ENCODE assay signal across 15 mouse cellular contexts in the genomic region with DNA sequence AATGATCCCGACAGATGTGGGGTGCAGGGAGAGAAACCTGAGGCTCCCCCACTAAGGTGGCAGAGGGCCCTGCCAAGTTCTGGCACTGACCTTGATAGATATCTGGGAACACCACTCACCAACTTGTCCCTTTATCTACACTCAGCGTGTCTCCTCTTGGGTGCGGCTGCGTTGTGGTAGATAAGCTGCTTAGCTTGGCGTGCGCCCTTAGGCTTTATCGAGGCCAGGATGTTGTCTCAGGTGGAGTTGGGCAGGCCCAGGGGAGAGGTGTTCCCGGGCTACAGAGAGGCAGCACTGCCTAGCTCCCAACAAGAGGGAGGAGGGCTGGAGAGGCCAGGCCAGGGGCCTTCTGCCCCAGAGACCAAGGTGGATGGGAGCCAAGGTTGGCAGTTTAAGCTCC. TPM values are rescaled to one million over a fixed set of nuclear protein-coding genes. Genes with fewer than 3 reads are reported as not detected.
A peak's percentile ranks its signal among the peaks of the same experiment; 100 is the strongest.
DNase-seq lines count a peak whose midpoint lies in the region; ATAC-seq and TF ChIP-seq lines count a peak whose summit lies in the region.
"Had no signal": no experiment of that assay in that cellular context is flagged by ENCODE, and none has a peak within 500 bp of the region (broad histone marks: within the 10 kb centered on the region; RNA-seq: fewer than 3 reads in every experiment).

No protein-coding gene starts in this region.

- peaks cover 4% of the 10 kb centered on the region; the same call in 1 of the 2 replicates for H3K4me1 ChIP-seq in lung, postnatal 0 days (ENCODE audit: insufficient read depth, low read depth, low read length)
- H3K4me1 ChIP-seq in liver, embryonic 14.5 days (replicated peaks; ENCODE audit: control insufficient read depth in 2 of 2, insufficient read depth in 2 of 2, low read length in 1 of 2) = peaks cover 56 to 69% of the 10 kb centered on the region in 2 experiments
- H3K4me1 ChIP-seq in stomach, embryonic 15.5 days = peaks cover 9% of the 10 kb centered on the region; the same call in 1 of the 2 replicates
- no peaks in the 10 kb centered on the region for H3K4me1 ChIP-seq in hindbrain, embryonic 14.5 days (replicated peaks; ENCODE audit: control insufficient read depth, insufficient read depth, low read length)

- H3K9ac ChIP-seq in lung, postnatal 0 days (replicated peaks; ENCODE audit: low read depth) = no peak overlapping the region
- H3K9ac ChIP-seq in liver, embryonic 14.5 days (replicated peaks) = peak overlapping the region; percentile 72
- H3K9ac ChIP-seq in stomach, embryonic 15.5 days = no peak overlapping the region
- no peak overlapping the region for H3K9ac ChIP-seq in hindbrain, embryonic 14.5 days

- ATAC-seq in lung, postnatal 0 days = no peak
- ATAC-seq in erythroid progenitor cell, adult 5-6 weeks (replicated peaks; ENCODE audit: low FRiP score, poor library complexity, severe bottlenecking) = peak; percentile 85
- ATAC-seq in liver, embryonic 14.5 days (ENCODE audit: insufficient read depth) = peak; percentile 99
- ATAC-seq in stomach, embryonic 15.5 days (ENCODE audit: insufficient read depth, low FRiP score, low read depth) = peak; percentile 95
- ATAC-seq in hindbrain, embryonic 14.5 days (ENCODE audit: low FRiP score) = no peak

- no peak overlapping the region for H3K4me3 ChIP-seq in lung, postnatal 0 days (ENCODE audit: low read depth, low read length)
- peak overlapping the region in 1 of 2 experiments; percentile 31; a peak in 2 of 4 replicates for H3K4me3 ChIP-seq in liver, embryonic 14.5 days (ENCODE audit: insufficient read depth in 1 of 2, low read depth in 2 of 2, low read length in 2 of 2)
- H3K4me3 ChIP-seq in stomach, embryonic 15.5 days (replicated peaks) = no peak overlapping the region
- no peak overlapping the region for H3K4me3 ChIP-seq in hindbrain, embryonic 14.5 days (replicated peaks; ENCODE audit: low read length)

- no peaks in the 10 kb centered on the region for H3K27me3 ChIP-seq in lung, postnatal 0 days (replicated peaks; ENCODE audit: insufficient read depth, low read length)
- no peaks in the 10 kb centered on the region; the same call in 1 of the 2 replicates for H3K27me3 ChIP-seq in liver, embryonic 14.5 days (ENCODE audit: control insufficient read depth, insufficient read depth, low read length)
- H3K27me3 ChIP-seq in stomach, embryonic 15.5 days (replicated peaks) = no peaks in the 10 kb centered on the region
- no peaks in the 10 kb centered on the region for H3K27me3 ChIP-seq in hindbrain, embryonic 14.5 days (ENCODE audit: control insufficient read depth, insufficient read depth, low read length)

- no peak overlapping the region for H3K27ac ChIP-seq in lung, postnatal 0 days (ENCODE audit: low read length)
- peak overlapping the region; percentile 86 for H3K27ac ChIP-seq in liver, embryonic 14.5 days
- H3K27ac ChIP-seq in stomach, embryonic 15.5 days = peak overlapping the region; percentile 48; the same call in 1 of the 2 replicates
- H3K27ac ChIP-seq in hindbrain, embryonic 14.5 days = no peak overlapping the region

- no peaks in the 10 kb centered on the region for H3K9me3 ChIP-seq in lung, postnatal 0 days (ENCODE audit: low read length)
- no peaks in the 10 kb centered on the region for H3K9me3 ChIP-seq in liver, embryonic 14.5 days (ENCODE audit: control insufficient read depth, low read length)
- H3K9me3 ChIP-seq in stomach, embryonic 15.5 days = no peaks in the 10 kb centered on the region
- no peaks in the 10 kb centered on the region for H3K9me3 ChIP-seq in hindbrain, embryonic 14.5 days (ENCODE audit: control insufficient read depth, low read length)

- TF ChIP-seq CTCF in lung, postnatal 0 days (IDR thresholded peaks at IDR 0.05) = no peak
- TF ChIP-seq CTCF in liver, embryonic 14.5 days (IDR thresholded peaks at IDR 0.05; ENCODE audit: low read depth) = peak; percentile 6; the same call in 1 of the 2 replicates

- no peak for TF ChIP-seq EP300 in lung, postnatal 0 days (IDR thresholded peaks at IDR 0.05)
- TF ChIP-seq EP300 in liver, embryonic 14.5 days (IDR thresholded peaks at IDR 0.05; ENCODE audit: low read depth) = peak; percentile 100

- peak; percentile 13 for DNase-seq in lung, postnatal 0 days (ENCODE audit: low spot score)
- DNase-seq in lung, postnatal 36 days = no peak
- DNase-seq in liver, embryonic 14.5 days (ENCODE audit: low read depth in 3 of 3, low spot score in 3 of 3) = peak; percentile 88 to 93 (median 92)
- no peak for DNase-seq in hindbrain, embryonic 14.5 days (ENCODE audit: low spot score)
- DNase-seq in gastrocnemius, adult 18-20 months (ENCODE audit: low spot score) = no peak
- DNase-seq in Muller cell, postnatal 12 days (ENCODE audit: inconsistent ontology term) = no peak
- DNase-seq: cerebellum, adult 8-10 months; kidney, postnatal 10 days; lung, adult 2 months had no signal

- WGBS in lung, postnatal 0 days = 54% methylated on average over 8 of the region's 8 CpGs
- 5% methylated on average over 8 of the region's 8 CpGs for WGBS in liver, embryonic 14.5 days (ENCODE audit: insufficient replicate concordance)
- WGBS in stomach, embryonic 15.5 days = 70% methylated on average over 8 of the region's 8 CpGs
- WGBS in hindbrain, embryonic 14.5 days = 87% methylated on average over 8 of the region's 8 CpGs

- no peak overlapping the region for H3K4me2 ChIP-seq in lung, postnatal 0 days (replicated peaks; ENCODE audit: low read depth, low read length)
- H3K4me2 ChIP-seq in liver, embryonic 14.5 days (ENCODE audit: low read depth) = peak overlapping the region; percentile 75
- 0 out of 2 replicates have a peak overlapping the region, but pooled peaks have one; percentile 0 for H3K4me2 ChIP-seq in stomach, embryonic 15.5 days
- H3K4me2 ChIP-seq in hindbrain, embryonic 14.5 days (replicated peaks) = no peak overlapping the region

- H3K36me3 ChIP-seq in lung, postnatal 0 days (ENCODE audit: insufficient read depth, low read length) = no peaks in the 10 kb centered on the region
- no peaks in the 10 kb centered on the region for H3K36me3 ChIP-seq in liver, embryonic 14.5 days (replicated peaks; ENCODE audit: control insufficient read depth, insufficient read depth, low read depth)
- no peaks in the 10 kb centered on the region for H3K36me3 ChIP-seq in stomach, embryonic 15.5 days
- no peaks in the 10 kb centered on the region for H3K36me3 ChIP-seq in hindbrain, embryonic 14.5 days (replicated peaks; ENCODE audit: control insufficient read depth, insufficient read depth)

RNA-seq across cellular contexts. Expression of a gene that starts 17.8 kb away (rescaled TPM):
- 0.30 and 0.52 TPM in 2 replicates for polyA plus RNA-seq in lung, postnatal 0 days (2015; fragmentation: Nextera tagmentation; extraction: Ambion mirVana)
- total RNA-seq in erythroid progenitor cell, adult 5-6 weeks (2015; ENCODE audit: low replicate concordance) = not detected in 2 replicates
- total RNA-seq in erythroid progenitor cell, adult 5-6 weeks (2017; ENCODE audit: low replicate concordance) = not detected in 2 replicates
- not detected in 2 replicates for polyA plus RNA-seq in liver, embryonic 14.5 days (2012; rRNA removed)
- not detected in 2 replicates for polyA plus RNA-seq in liver, embryonic 14.5 days (2014; fragmentation: Nextera tagmentation; extraction: Ambion mirVana)
- polyA plus RNA-seq in stomach, embryonic 15.5 days (2015; fragmentation: Nextera tagmentation; extraction: Ambion mirVana) = 0.87 and 2.2 TPM in 2 replicates
- polyA plus RNA-seq in hindbrain, embryonic 14.5 days (2014; fragmentation: Nextera tagmentation; extraction: Ambion mirVana) = not detected in 2 replicates
- total RNA-seq in gastrocnemius, adult 18-20 months (2021) = not detected
- total RNA-seq: CH12.LX; gastrocnemius, adult 8-10 months; heart, postnatal 36 days; left cerebral cortex, adult 18-20 months had no signal

Comparison
In these comparisons a context has a peak if more than half of its experiments do, and no peak if none do; other contexts are left out.
1. DNase-seq: peak in lung, postnatal 0 days (single experiment) and liver, embryonic 14.5 days (3 of 3); none in lung, postnatal 36 days (single experiment), hindbrain, embryonic 14.5 days (single experiment), gastrocnemius, adult 18-20 months (single experiment) and Muller cell, postnatal 12 days (single experiment).
2. ATAC-seq: peak in erythroid progenitor cell, adult 5-6 weeks (single experiment), liver, embryonic 14.5 days (single experiment) and stomach, embryonic 15.5 days (single experiment); none in lung, postnatal 0 days (single experiment) and hindbrain, embryonic 14.5 days (single experiment).
3. H3K27ac ChIP-seq: peak in liver, embryonic 14.5 days (single experiment) and stomach, embryonic 15.5 days (single experiment); none in lung, postnatal 0 days (single experiment) and hindbrain, embryonic 14.5 days (single experiment).
4. H3K4me2 ChIP-seq: peak in liver, embryonic 14.5 days (single experiment) and stomach, embryonic 15.5 days (single experiment); none in lung, postnatal 0 days (single experiment) and hindbrain, embryonic 14.5 days (single experiment).